Mouse (Mus musculus) kidney, postnatal 0 days (tissue): ENCODE data around the gene Tas2r144. TPM values are rescaled to one million over a fixed set of nuclear protein-coding genes. Genes with fewer than 3 reads are reported as not detected.

Experiments
- ATAC-seq: fragments of 200-750 bp; cut with Nextera tagmentation; replicated peaks from 2 replicates; pipeline ENCODE4 v1.8.0; 2017; ENCODE audit warnings: low read depth, moderate number of reproducible peaks, moderate TSS enrichment, moderate library complexity; ENCODE audit not compliant: low FRiP score
- DNase-seq: peaks from one replicate; pipeline ENCODE4 v3.0.0-alpha.2; 2016; ENCODE audit warnings: low spot score
- H3K27ac ChIP-seq: fragments of 300-500 bp; sonication (generic); 2 replicates; pipeline ENCODE4 v1.5.1; 2014; ENCODE audit warnings: mild to moderate bottlenecking
- H3K27me3 ChIP-seq: fragments of 300-500 bp; sonication (generic); 2 replicates; pipeline ENCODE4 v1.6.1; 2014; ENCODE audit warnings: low read length, mixed read lengths; ENCODE audit not compliant: insufficient read depth
- H3K36me3 ChIP-seq: fragments of 300-500 bp; sonication (generic); 2 replicates; pipeline ENCODE4 v1.6.1; 2014; ENCODE audit warnings: low read length, mixed read lengths; ENCODE audit not compliant: insufficient read depth
- H3K4me1 ChIP-seq: fragments of 300-500 bp; sonication (generic); replicated peaks from 2 replicates; pipeline ENCODE4 v1.6.1; 2014; ENCODE audit warnings: antibody characterized with exemption, low read length, mixed read lengths; ENCODE audit not compliant: insufficient read depth
- H3K4me2 ChIP-seq: fragments of 300-500 bp; sonication (generic); 2 replicates; pipeline ENCODE4 v1.6.1; 2014; ENCODE audit warnings: mild to moderate bottlenecking, low read length, moderate library complexity, mixed read lengths
- H3K4me3 ChIP-seq: fragments of 300-500 bp; sonication (generic); replicated peaks from 2 replicates; pipeline ENCODE4 v1.5.1; 2014; ENCODE audit warnings: low read depth, low read length
- H3K9ac ChIP-seq: fragments of 300-500 bp; sonication (generic); 2 replicates; pipeline ENCODE4 v1.6.1; 2014; ENCODE audit warnings: low read depth, low read length
- H3K9me3 ChIP-seq: fragments of 300-500 bp; sonication (generic); replicated peaks from 2 replicates; pipeline ENCODE4 v1.6.1; 2016; ENCODE audit warnings: low read length, inconsistent platforms, mixed read lengths
- CTCF ChIP-seq: IDR thresholded peaks from 2 replicates; pipeline ENCODE4 v1.5.1; 2016; ENCODE audit warnings: antibody characterized with exemption, low read depth, mild to moderate bottlenecking, moderate library complexity
- WGBS: fragments of 180-500 bp; shearing (Covaris S2); extraction: QIAGEN DNeasy Blood & Tissue Kit; methylation state at CpG from one replicate; pipeline ENCODE4 v1.1.7; 2014; 5-methylcytosine and 5-hydroxymethylcytosine counted together
- polyA plus RNA-seq: library from polyadenylated mRNA; unstranded; fragments of >200 nt; fragmentation: Nextera tagmentation; extraction: Ambion mirVana; gene quantifications from 2 replicates; pipeline ENCODE4 v1.2.1, GENCODE M21; 2015

The Tas2r144 gene
- polyA plus RNA-seq, result not detected in 2 replicates

GRCm38 (mm10) chr6:42215028-42215427 is at the start of gene Tas2r144:
TSS of gene Tas2r144 (plus strand) at chr6:42215328.
- Histone ChIP-seq H3K36me3 (no peaks in the 10 kb centered on the region), H3K4me1 (no peaks in the 10 kb centered on the region), H3K4me2 (no peak within 1 kb of the TSS), H3K4me3 (no peak within 1 kb of the TSS), H3K9ac (no peak within 1 kb of the TSS), H3K27me3 (no peaks in the 10 kb centered on the region), H3K27ac (no peak within 1 kb of the TSS), H3K9me3 (no peaks in the 10 kb centered on the region)
- DNase-seq (no peak), ATAC-seq (no peak)
- TF ChIP-seq CTCF, result no peak
- WGBS, result 83% methylated on average over 2 of the region's 2 CpGs

GRCm38 (mm10) chr6:42182462-42182861 is 32.7 kb upstream of the Tas2r144 start:
- Histone ChIP-seq H3K27ac (no peak overlapping the region), H3K36me3 (no peaks in the 10 kb centered on the region), H3K4me2 (no peak overlapping the region), H3K9me3 (no peaks in the 10 kb centered on the region), H3K4me3 (no peak overlapping the region), H3K27me3 (no peaks in the 10 kb centered on the region), H3K4me1 (no peaks in the 10 kb centered on the region), H3K9ac (no peak overlapping the region)
- no peak for DNase-seq
- no peak for TF ChIP-seq CTCF
- no peak for ATAC-seq
- 65% methylated on average over 1 of the region's 1 CpGs for WGBS

- Histone ChIP-seq H3K27me3 (no peaks in the 10 kb centered on the region), H3K4me1 (no peaks in the 10 kb centered on the region), H3K9ac (no peak overlapping the region), H3K27ac (no peak overlapping the region), H3K4me2 (no peak overlapping the region), H3K4me3 (no peak overlapping the region), H3K36me3 (no peaks in the 10 kb centered on the region), H3K9me3 (no peaks in the 10 kb centered on the region)
- DNase-seq, result no peak
- WGBS, result 54% methylated on average over 3 of the region's 3 CpGs
- TF ChIP-seq CTCF, result peak; percentile 36
- no peak for ATAC-seq
Observed at GRCm38 (mm10) chr6:42186230-42186629, 28.9 kb upstream of the Tas2r144 start.

GRCm38 (mm10) chr6:42197710-42198109 is 17.4 kb upstream of the Tas2r144 start:
- TF ChIP-seq CTCF, result peak; percentile 67
- ATAC-seq, result no peak
- no peaks in the 10 kb centered on the region for H3K9me3 ChIP-seq
- 25% methylated on average over 3 of the region's 3 CpGs for WGBS
- no peak overlapping the region for H3K9ac ChIP-seq
- H3K4me1 ChIP-seq, result no peaks in the 10 kb centered on the region
- H3K4me3 ChIP-seq, result no peak overlapping the region
- H3K36me3 ChIP-seq, result no peaks in the 10 kb centered on the region
- peak; percentile 67 for DNase-seq
- H3K27me3 ChIP-seq, result no peaks in the 10 kb centered on the region
- H3K27ac ChIP-seq, result no peak overlapping the region
- no peak overlapping the region for H3K4me2 ChIP-seq

GRCm38 (mm10) chr6:42199498-42199897 is 15.6 kb upstream of the Tas2r144 start:
- Histone ChIP-seq H3K27ac (no peak overlapping the region), H3K36me3 (no peaks in the 10 kb centered on the region), H3K27me3 (no peaks in the 10 kb centered on the region), H3K4me3 (no peak overlapping the region), H3K9me3 (no peaks in the 10 kb centered on the region), H3K9ac (no peak overlapping the region), H3K4me1 (no peaks in the 10 kb centered on the region), H3K4me2 (no peak overlapping the region)
- no peak for TF ChIP-seq CTCF
- 49% methylated on average over 1 of the region's 1 CpGs for WGBS
- no peak for DNase-seq
- ATAC-seq, result no peak

GRCm38 (mm10) chr6:42222286-42222685 is 7.2 kb downstream of the Tas2r144 start:
- DNase-seq, result no peak
- 60% methylated on average over 3 of the region's 3 CpGs for WGBS

GRCm38 (mm10) chr6:42225046-42225445 is 9.9 kb downstream of the Tas2r144 start:
- ATAC-seq (no peak), DNase-seq (no peak)
- no peaks in the 10 kb centered on the region for H3K36me3 ChIP-seq
- no peak for TF ChIP-seq CTCF
- H3K27me3 ChIP-seq, result no peaks in the 10 kb centered on the region
- H3K4me3 ChIP-seq, result no peak overlapping the region
- WGBS, result 70% methylated on average over 4 of the region's 4 CpGs
- H3K27ac ChIP-seq, result no peak overlapping the region
- no peaks in the 10 kb centered on the region for H3K4me1 ChIP-seq
- H3K9ac ChIP-seq, result no peak overlapping the region
- H3K9me3 ChIP-seq, result no peaks in the 10 kb centered on the region
- H3K4me2 ChIP-seq, result no peak overlapping the region

More at GRCm38 (mm10) chr6:42222286-42222685, 7.2 kb downstream of the Tas2r144 start:
- Histone ChIP-seq H3K36me3 (no peaks in the 10 kb centered on the region), H3K4me3 (no peak overlapping the region), H3K9ac (no peak overlapping the region), H3K4me2 (no peak overlapping the region), H3K4me1 (no peaks in the 10 kb centered on the region), H3K27me3 (no peaks in the 10 kb centered on the region), H3K27ac (no peak overlapping the region), H3K9me3 (no peaks in the 10 kb centered on the region)
- no peak for ATAC-seq
- no peak for TF ChIP-seq CTCF
